ENCODE assay signal across 13 mouse cellular contexts in genomic region chrX:166307437-166308222, GRCm38 (mm10).
DNase-seq lines count a peak whose midpoint lies in the region; ATAC-seq lines count a peak whose summit lies in the region.
"Had no signal": no experiment of that assay in that cellular context is flagged by ENCODE, and none has a peak within 500 bp of the region (broad histone marks: within the 10 kb centered on the region; RNA-seq: fewer than 3 reads in every experiment).

No protein-coding gene starts in this region.

- H3K4me3 ChIP-seq in hindbrain, embryonic 15.5 days = no peak overlapping the region
- H3K4me3 ChIP-seq in hindbrain, embryonic 13.5 days = no peak overlapping the region
- H3K4me3 ChIP-seq in liver, embryonic 11.5 days (ENCODE audit: low read depth, low read length) = no peak overlapping the region
- H3K4me3 ChIP-seq: liver, embryonic 13.5 days had no signal

- ATAC-seq in hindbrain, embryonic 15.5 days (ENCODE audit: low FRiP score, low read depth) = no peak
- ATAC-seq in hindbrain, embryonic 13.5 days (ENCODE audit: low FRiP score) = no peak
- no peak for ATAC-seq in liver, embryonic 11.5 days (replicated peaks; ENCODE audit: low FRiP score)
- ATAC-seq: intestine, postnatal 0 days had no signal

- no peaks in the 10 kb centered on the region for H3K36me3 ChIP-seq in hindbrain, embryonic 15.5 days
- no peaks in the 10 kb centered on the region for H3K36me3 ChIP-seq in hindbrain, embryonic 13.5 days
- H3K36me3 ChIP-seq in liver, embryonic 11.5 days (ENCODE audit: control insufficient read depth, insufficient read depth, low read length) = no peaks in the 10 kb centered on the region
- H3K36me3 ChIP-seq: liver, embryonic 13.5 days had no signal

- 69% methylated on average over 7 of the region's 7 CpGs for WGBS in hindbrain, embryonic 15.5 days
- 77% methylated on average over 7 of the region's 7 CpGs for WGBS in hindbrain, embryonic 13.5 days
- WGBS in liver, embryonic 11.5 days = 78% methylated on average over 7 of the region's 7 CpGs

- DNase-seq in right cerebral cortex, postnatal 10 days (ENCODE audit: low spot score in 2 of 2) = peak; percentile 57 to 68
- DNase-seq in right cerebral cortex, adult 2 months (ENCODE audit: low spot score in 2 of 2) = no peak
- DNase-seq in induced T-regulatory cell, adult 2 months (ENCODE audit: low read depth) = peak; percentile 29
- no peak for DNase-seq in liver, embryonic 11.5 days (ENCODE audit: low spot score)
- no peak for DNase-seq in thymus, postnatal 25 days
- DNase-seq: cerebellum, adult 8-10 months; embryo, embryonic 11 days; heart, postnatal 10 days; kidney, postnatal 25 days; liver, embryonic 13.5 days had no signal

- peak overlapping the region; percentile 34; the same call in 1 of the 2 replicates for H3K27ac ChIP-seq in hindbrain, embryonic 15.5 days (replicated peaks)
- no peak overlapping the region for H3K27ac ChIP-seq in hindbrain, embryonic 13.5 days
- no peak overlapping the region for H3K27ac ChIP-seq in liver, embryonic 11.5 days (ENCODE audit: low read depth, low read length)
- H3K27ac ChIP-seq: liver, embryonic 13.5 days had no signal

- no peak overlapping the region for H3K4me2 ChIP-seq in hindbrain, embryonic 15.5 days
- H3K4me2 ChIP-seq in hindbrain, embryonic 13.5 days = no peak overlapping the region
- no peak overlapping the region for H3K4me2 ChIP-seq in liver, embryonic 11.5 days
- H3K4me2 ChIP-seq: liver, embryonic 13.5 days had no signal

- no peaks in the 10 kb centered on the region for H3K4me1 ChIP-seq in hindbrain, embryonic 15.5 days (replicated peaks)
- no peaks in the 10 kb centered on the region for H3K4me1 ChIP-seq in hindbrain, embryonic 13.5 days (replicated peaks)
- no peaks in the 10 kb centered on the region for H3K4me1 ChIP-seq in liver, embryonic 11.5 days (replicated peaks; ENCODE audit: control insufficient read depth, insufficient read depth, low read length)
- H3K4me1 ChIP-seq: liver, embryonic 13.5 days had no signal

- no peak overlapping the region for H3K9ac ChIP-seq in hindbrain, embryonic 15.5 days
- no peak overlapping the region for H3K9ac ChIP-seq in hindbrain, embryonic 13.5 days
- no peak overlapping the region for H3K9ac ChIP-seq in liver, embryonic 11.5 days (ENCODE audit: low read depth, low read length)
- H3K9ac ChIP-seq: liver, embryonic 13.5 days had no signal

- H3K9me3 ChIP-seq in hindbrain, embryonic 15.5 days = no peaks in the 10 kb centered on the region
- no peaks in the 10 kb centered on the region for H3K9me3 ChIP-seq in hindbrain, embryonic 13.5 days
- no peaks in the 10 kb centered on the region for H3K9me3 ChIP-seq in liver, embryonic 11.5 days (ENCODE audit: control insufficient read depth, low read length)
- H3K9me3 ChIP-seq: liver, embryonic 13.5 days had no signal

- H3K27me3 ChIP-seq in hindbrain, embryonic 15.5 days = no peaks in the 10 kb centered on the region
- H3K27me3 ChIP-seq in hindbrain, embryonic 13.5 days = peaks cover 18% of the 10 kb centered on the region; the same call in 1 of the 2 replicates
- peaks cover 2% of the 10 kb centered on the region; the same call in 1 of the 2 replicates for H3K27me3 ChIP-seq in liver, embryonic 11.5 days (replicated peaks; ENCODE audit: control insufficient read depth, insufficient read depth, low read length)
- H3K27me3 ChIP-seq: liver, embryonic 13.5 days had no signal

Comparison
In these comparisons a context has a peak if more than half of its experiments do, and no peak if none do; other contexts are left out.
1. DNase-seq: peak in right cerebral cortex, postnatal 10 days (2 of 2) and induced T-regulatory cell, adult 2 months (single experiment); none in right cerebral cortex, adult 2 months (0 of 2), liver, embryonic 11.5 days (single experiment) and thymus, postnatal 25 days (single experiment).